Comparison of ENCODE assay signal across 9 mouse cellular contexts in the genomic region with DNA sequence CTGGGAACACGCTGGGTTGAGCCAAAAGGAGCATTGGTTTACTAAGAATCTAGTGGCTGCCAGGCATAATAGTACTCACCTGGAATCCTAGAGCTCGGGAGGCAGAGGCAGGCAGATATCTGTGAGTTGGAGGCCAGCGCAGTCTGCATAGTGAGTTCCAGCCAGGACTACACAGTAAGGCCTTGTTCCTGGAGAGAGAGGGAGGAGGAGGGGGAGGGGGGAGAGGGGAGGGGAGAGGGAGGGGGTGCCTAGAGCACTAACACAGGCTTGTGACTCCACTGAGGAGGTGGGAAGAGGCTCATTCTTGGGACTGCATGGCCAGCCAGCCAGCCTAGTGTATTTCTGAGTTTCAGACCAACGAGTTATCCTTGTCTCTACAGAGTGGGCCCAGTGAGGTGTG.
DNase-seq lines count a peak whose midpoint lies in the region; ATAC-seq lines count a peak whose summit lies in the region.
"Had no signal": no experiment of that assay in that cellular context is flagged by ENCODE, and none has a peak within 500 bp of the region (broad histone marks: within the 10 kb centered on the region; RNA-seq: fewer than 3 reads in every experiment).

No protein-coding gene starts in this region.

- H3K4me2 ChIP-seq in forebrain, embryonic 12.5 days = no peak overlapping the region
- no peak overlapping the region for H3K4me2 ChIP-seq in forebrain, embryonic 11.5 days (ENCODE audit: low read depth, low read length, severe bottlenecking)
- H3K4me2 ChIP-seq in lung, embryonic 16.5 days (ENCODE audit: low read depth, low read length) = no peak overlapping the region
- no peak overlapping the region for H3K4me2 ChIP-seq in forebrain, embryonic 15.5 days (replicated peaks)
- H3K4me2 ChIP-seq in neural tube, embryonic 12.5 days (replicated peaks) = peak overlapping the region; percentile 35; the same call in 1 of the 2 replicates

- no peak overlapping the region; the same call in 1 of the 2 replicates for H3K27ac ChIP-seq in forebrain, embryonic 12.5 days
- no peak overlapping the region for H3K27ac ChIP-seq in forebrain, embryonic 11.5 days (ENCODE audit: low read depth, low read length)
- peak overlapping the region; percentile 10; the same call in 1 of the 2 replicates for H3K27ac ChIP-seq in lung, embryonic 16.5 days (ENCODE audit: low read length)
- H3K27ac ChIP-seq in forebrain, embryonic 15.5 days (replicated peaks) = no peak overlapping the region
- no peak overlapping the region for H3K27ac ChIP-seq in neural tube, embryonic 12.5 days

- ATAC-seq in forebrain, embryonic 12.5 days (ENCODE audit: low FRiP score) = peak; percentile 30; the same call in 1 of the 2 replicates
- ATAC-seq in forebrain, embryonic 11.5 days (replicated peaks; ENCODE audit: low FRiP score) = no peak; the same call in 1 of the 2 replicates
- no peak; the same call in 1 of the 2 replicates for ATAC-seq in lung, embryonic 16.5 days (ENCODE audit: low read depth)
- ATAC-seq in forebrain, embryonic 15.5 days (replicated peaks) = peak; percentile 20; the same call in 1 of the 2 replicates
- peak; percentile 61 for ATAC-seq in neural tube, embryonic 12.5 days (ENCODE audit: low FRiP score, low read depth)
- ATAC-seq in erythroblast, adult 5-6 weeks (replicated peaks; ENCODE audit: low FRiP score, poor library complexity, severe bottlenecking) = no peak

- no peak overlapping the region for H3K9ac ChIP-seq in forebrain, embryonic 12.5 days
- H3K9ac ChIP-seq in forebrain, embryonic 11.5 days (ENCODE audit: low read length) = no peak overlapping the region
- no peak overlapping the region for H3K9ac ChIP-seq in lung, embryonic 16.5 days (ENCODE audit: low read length)
- H3K9ac ChIP-seq in forebrain, embryonic 15.5 days (replicated peaks) = no peak overlapping the region
- no peak overlapping the region for H3K9ac ChIP-seq in neural tube, embryonic 12.5 days

- H3K9me3 ChIP-seq in forebrain, embryonic 12.5 days = no peaks in the 10 kb centered on the region
- no peaks in the 10 kb centered on the region for H3K9me3 ChIP-seq in forebrain, embryonic 11.5 days (ENCODE audit: control insufficient read depth, low read length)
- H3K9me3 ChIP-seq in lung, embryonic 16.5 days (ENCODE audit: control insufficient read depth, low read length) = no peaks in the 10 kb centered on the region
- H3K9me3 ChIP-seq in forebrain, embryonic 15.5 days = no peaks in the 10 kb centered on the region
- H3K9me3 ChIP-seq in neural tube, embryonic 12.5 days = no peaks in the 10 kb centered on the region

- no peak overlapping the region for H3K4me3 ChIP-seq in forebrain, embryonic 12.5 days (replicated peaks)
- H3K4me3 ChIP-seq in forebrain, embryonic 11.5 days (ENCODE audit: low read depth, low read length) = no peak overlapping the region
- no peak overlapping the region for H3K4me3 ChIP-seq in lung, embryonic 16.5 days (ENCODE audit: low read length)
- no peak overlapping the region for H3K4me3 ChIP-seq in forebrain, embryonic 15.5 days
- no peak overlapping the region for H3K4me3 ChIP-seq in neural tube, embryonic 12.5 days

- peaks cover 4% of the 10 kb centered on the region; the same call in 1 of the 2 replicates for H3K27me3 ChIP-seq in forebrain, embryonic 12.5 days
- no peaks in the 10 kb centered on the region for H3K27me3 ChIP-seq in forebrain, embryonic 11.5 days (ENCODE audit: control insufficient read depth, insufficient read depth, low read length)
- no peaks in the 10 kb centered on the region for H3K27me3 ChIP-seq in lung, embryonic 16.5 days (ENCODE audit: control insufficient read depth, insufficient read depth, low read depth, low read length)
- no peaks in the 10 kb centered on the region for H3K27me3 ChIP-seq in forebrain, embryonic 15.5 days
- H3K27me3 ChIP-seq in neural tube, embryonic 12.5 days (replicated peaks) = peaks cover 11% of the 10 kb centered on the region

- no peak for DNase-seq in forebrain, embryonic 11.5 days (ENCODE audit: low spot score)
- DNase-seq in lung, adult 18-20 months = no peak
- DNase-seq in left cerebral cortex, adult 18-20 months (ENCODE audit: low spot score in 2 of 2) = no peak
- DNase-seq: cerebellum, adult 2 months had no signal

- no peaks in the 10 kb centered on the region for H3K36me3 ChIP-seq in forebrain, embryonic 12.5 days (replicated peaks)
- H3K36me3 ChIP-seq in forebrain, embryonic 11.5 days (ENCODE audit: control insufficient read depth, insufficient read depth, low read length) = no peaks in the 10 kb centered on the region
- H3K36me3 ChIP-seq in lung, embryonic 16.5 days (ENCODE audit: control insufficient read depth, insufficient read depth, low read length) = no peaks in the 10 kb centered on the region
- no peaks in the 10 kb centered on the region for H3K36me3 ChIP-seq in forebrain, embryonic 15.5 days
- no peaks in the 10 kb centered on the region for H3K36me3 ChIP-seq in neural tube, embryonic 12.5 days

- WGBS in forebrain, embryonic 12.5 days = 82% methylated on average over 4 of the region's 4 CpGs
- 78% methylated on average over 4 of the region's 4 CpGs for WGBS in forebrain, embryonic 11.5 days
- 68% methylated on average over 4 of the region's 4 CpGs for WGBS in lung, embryonic 16.5 days
- 58% methylated on average over 4 of the region's 4 CpGs for WGBS in forebrain, embryonic 15.5 days
- WGBS in neural tube, embryonic 12.5 days = 54% methylated on average over 4 of the region's 4 CpGs

- H3K4me1 ChIP-seq in forebrain, embryonic 12.5 days = peaks cover 17% of the 10 kb centered on the region
- H3K4me1 ChIP-seq in forebrain, embryonic 11.5 days (replicated peaks; ENCODE audit: control insufficient read depth, insufficient read depth, low read length) = no peaks in the 10 kb centered on the region
- peaks cover 22% of the 10 kb centered on the region for H3K4me1 ChIP-seq in lung, embryonic 16.5 days (replicated peaks; ENCODE audit: control insufficient read depth, insufficient read depth, low read length)
- H3K4me1 ChIP-seq in forebrain, embryonic 15.5 days = peaks cover 30% of the 10 kb centered on the region
- peaks cover 24% of the 10 kb centered on the region for H3K4me1 ChIP-seq in neural tube, embryonic 12.5 days

Comparison
In these comparisons a context has a peak if more than half of its experiments do, and no peak if none do; other contexts are left out.
1. ATAC-seq: peak in forebrain, embryonic 12.5 days (single experiment), forebrain, embryonic 15.5 days (single experiment) and neural tube, embryonic 12.5 days (single experiment); none in forebrain, embryonic 11.5 days (single experiment), lung, embryonic 16.5 days (single experiment) and erythroblast, adult 5-6 weeks (single experiment).